In genomic region chr6:29177901-29178879, GRCm38 (mm10) we compare ENCODE assay signal across 7 mouse cellular contexts. TPM values are rescaled to one million over a fixed set of nuclear protein-coding genes. Genes with fewer than 3 reads are reported as not detected.
DNase-seq lines count a peak whose midpoint lies in the region; ATAC-seq lines count a peak whose summit lies in the region.

No protein-coding gene starts in this region.

- DNase-seq in neural tube, embryonic 11.5 days (ENCODE audit: low spot score) = no peak
- no peak for DNase-seq in neural tube, embryonic 10.5 days (ENCODE audit: extremely low spot score, low spot score)
- DNase-seq in forebrain, embryonic 10.5 days (ENCODE audit: extremely low spot score, low spot score) = peak; percentile 31
- DNase-seq in limb, embryonic 11.5 days (ENCODE audit: low spot score) = peak; percentile 41
- DNase-seq in thymus, postnatal 10 days (ENCODE audit: low spot score in 2 of 2) = no peak
- DNase-seq in thymus, postnatal 25 days = no peak

- H3K4me3 ChIP-seq in neural tube, embryonic 11.5 days (ENCODE audit: low read depth, low read length) = peak overlapping the region; percentile 58
- peak overlapping the region; percentile 77 for H3K4me3 ChIP-seq in forebrain, embryonic 10.5 days
- H3K4me3 ChIP-seq in limb, embryonic 11.5 days (ENCODE audit: low read depth, low read length) = peak overlapping the region; percentile 47
- peak overlapping the region; percentile 53 for H3K4me3 ChIP-seq in stomach, embryonic 14.5 days (ENCODE audit: low read depth, low read length)

- peak; percentile 62 for ATAC-seq in neural tube, embryonic 11.5 days (ENCODE audit: insufficient read depth, low FRiP score, low TSS enrichment)
- peak; percentile 15; the same call in 1 of the 2 replicates for ATAC-seq in limb, embryonic 11.5 days (ENCODE audit: insufficient number of reproducible peaks, low FRiP score, low TSS enrichment, low read depth)
- ATAC-seq in stomach, embryonic 14.5 days (ENCODE audit: insufficient number of reproducible peaks, insufficient read depth, low FRiP score, low read depth) = peak; percentile 42; the same call in 1 of the 2 replicates

- H3K27ac ChIP-seq in neural tube, embryonic 11.5 days (ENCODE audit: low read depth, low read length) = no peak overlapping the region
- peak overlapping the region; percentile 85 for H3K27ac ChIP-seq in forebrain, embryonic 10.5 days
- no peak overlapping the region for H3K27ac ChIP-seq in limb, embryonic 11.5 days (replicated peaks; ENCODE audit: low read depth, low read length)
- H3K27ac ChIP-seq in stomach, embryonic 14.5 days (ENCODE audit: low read length) = no peak overlapping the region

- peaks cover 13% of the 10 kb centered on the region for H3K27me3 ChIP-seq in neural tube, embryonic 11.5 days (ENCODE audit: control insufficient read depth, insufficient read depth, low read length)
- peaks cover 100% of the 10 kb centered on the region for H3K27me3 ChIP-seq in forebrain, embryonic 10.5 days (ENCODE audit: poor library complexity, severe bottlenecking)
- H3K27me3 ChIP-seq in limb, embryonic 11.5 days (ENCODE audit: control insufficient read depth, insufficient read depth, low read length) = 0 out of 2 replicates have a peak, but pooled peaks cover 3% of the 10 kb centered on the region
- H3K27me3 ChIP-seq in stomach, embryonic 14.5 days (ENCODE audit: control insufficient read depth, insufficient read depth, low read length) = no peaks in the 10 kb centered on the region

- peak overlapping the region; percentile 10; the same call in 1 of the 2 replicates for H3K9ac ChIP-seq in neural tube, embryonic 11.5 days (ENCODE audit: low read length)
- H3K9ac ChIP-seq in limb, embryonic 11.5 days (ENCODE audit: low read length) = no peak overlapping the region; the same call in 1 of the 2 replicates
- H3K9ac ChIP-seq in stomach, embryonic 14.5 days (replicated peaks; ENCODE audit: low read depth, low read length) = peak overlapping the region; percentile 52; the same call in 1 of the 2 replicates

- peaks cover 8% of the 10 kb centered on the region for H3K4me1 ChIP-seq in neural tube, embryonic 11.5 days (ENCODE audit: control insufficient read depth, insufficient read depth, low read length)
- peaks cover 37% of the 10 kb centered on the region for H3K4me1 ChIP-seq in forebrain, embryonic 10.5 days
- peaks cover 5% of the 10 kb centered on the region for H3K4me1 ChIP-seq in limb, embryonic 11.5 days (ENCODE audit: control insufficient read depth, insufficient read depth, low read length)
- H3K4me1 ChIP-seq in stomach, embryonic 14.5 days (ENCODE audit: control insufficient read depth, insufficient read depth, low read length) = no peaks in the 10 kb centered on the region

- H3K9me3 ChIP-seq in neural tube, embryonic 11.5 days (ENCODE audit: control insufficient read depth, low read length) = no peaks in the 10 kb centered on the region
- no peaks in the 10 kb centered on the region for H3K9me3 ChIP-seq in forebrain, embryonic 10.5 days
- H3K9me3 ChIP-seq in limb, embryonic 11.5 days (ENCODE audit: control insufficient read depth, low read length) = no peaks in the 10 kb centered on the region
- no peaks in the 10 kb centered on the region for H3K9me3 ChIP-seq in stomach, embryonic 14.5 days (ENCODE audit: control insufficient read depth, low read depth, low read length)

- peak overlapping the region; percentile 91 for H3K4me2 ChIP-seq in neural tube, embryonic 11.5 days (ENCODE audit: low read depth)
- H3K4me2 ChIP-seq in limb, embryonic 11.5 days (ENCODE audit: low read depth, severe bottlenecking) = peak overlapping the region; percentile 80
- peak overlapping the region; percentile 95 for H3K4me2 ChIP-seq in stomach, embryonic 14.5 days (replicated peaks; ENCODE audit: low read depth, low read length)

- no peaks in the 10 kb centered on the region for H3K36me3 ChIP-seq in neural tube, embryonic 11.5 days (ENCODE audit: control insufficient read depth, insufficient read depth, low read length)
- no peaks in the 10 kb centered on the region for H3K36me3 ChIP-seq in forebrain, embryonic 10.5 days (replicated peaks)
- H3K36me3 ChIP-seq in limb, embryonic 11.5 days (ENCODE audit: control insufficient read depth, insufficient read depth, low read length) = no peaks in the 10 kb centered on the region
- no peaks in the 10 kb centered on the region for H3K36me3 ChIP-seq in stomach, embryonic 14.5 days (ENCODE audit: control insufficient read depth, insufficient read depth, low read length)

- 16% methylated on average over 17 of the region's 17 CpGs for whole genome bisulfite sequencing in neural tube, embryonic 11.5 days
- 11% methylated on average over 17 of the region's 17 CpGs for WGBS in forebrain, embryonic 10.5 days
- 10% methylated on average over 17 of the region's 17 CpGs for WGBS in limb, embryonic 11.5 days
- WGBS in stomach, embryonic 14.5 days = 27% methylated on average over 16 of the region's 17 CpGs

RNA-seq across cellular contexts. Expression of gene Prrt4, which starts 1.2 kb away (rescaled TPM):
- polyA plus RNA-seq in neural tube, embryonic 11.5 days (2014; fragmentation: Nextera tagmentation; extraction: Ambion mirVana) = 1.2 and 1.4 TPM in 2 replicates
- 1.3 and 1.8 TPM in 2 replicates for polyA plus RNA-seq in forebrain, embryonic 10.5 days (2016; fragmentation: Nextera tagmentation; extraction: Ambion mirVana)
- polyA plus RNA-seq in limb, embryonic 11.5 days (2014; fragmentation: Nextera tagmentation; extraction: Ambion mirVana) = 1.2 TPM in 2 replicates
- 0.38 and 0.48 TPM in 2 replicates for polyA plus RNA-seq in stomach, embryonic 14.5 days (2014; fragmentation: Nextera tagmentation; extraction: Ambion mirVana)

RNA-seq across cellular contexts. Expression of gene Rbm28, which starts 13.4 kb away (rescaled TPM):
- 70.7 and 71.3 TPM in 2 replicates for polyA plus RNA-seq in neural tube, embryonic 11.5 days (2014; fragmentation: Nextera tagmentation; extraction: Ambion mirVana)
- 53.8 and 58.1 TPM in 2 replicates for polyA plus RNA-seq in forebrain, embryonic 10.5 days (2016; fragmentation: Nextera tagmentation; extraction: Ambion mirVana)
- 70.3 and 74.9 TPM in 2 replicates for polyA plus RNA-seq in limb, embryonic 11.5 days (2014; fragmentation: Nextera tagmentation; extraction: Ambion mirVana)
- polyA plus RNA-seq in stomach, embryonic 14.5 days (2014; fragmentation: Nextera tagmentation; extraction: Ambion mirVana) = 44.1 and 48.5 TPM in 2 replicates

RNA-seq across cellular contexts. Expression of gene Impdh1, which starts 38.0 kb away (rescaled TPM):
- polyA plus RNA-seq in neural tube, embryonic 11.5 days (2014; fragmentation: Nextera tagmentation; extraction: Ambion mirVana) = 50.7 and 56.5 TPM in 2 replicates
- polyA plus RNA-seq in forebrain, embryonic 10.5 days (2016; fragmentation: Nextera tagmentation; extraction: Ambion mirVana) = 39.6 and 39.7 TPM in 2 replicates
- 40.8 and 50.1 TPM in 2 replicates for polyA plus RNA-seq in limb, embryonic 11.5 days (2014; fragmentation: Nextera tagmentation; extraction: Ambion mirVana)
- polyA plus RNA-seq in stomach, embryonic 14.5 days (2014; fragmentation: Nextera tagmentation; extraction: Ambion mirVana) = 36.1 and 41.7 TPM in 2 replicates

Comparison
In these comparisons a context has a peak if more than half of its experiments do, and no peak if none do; other contexts are left out.
1. DNase-seq: peak in forebrain, embryonic 10.5 days (single experiment) and limb, embryonic 11.5 days (single experiment); none in neural tube, embryonic 11.5 days (single experiment), neural tube, embryonic 10.5 days (single experiment), thymus, postnatal 10 days (0 of 2) and thymus, postnatal 25 days (single experiment).
2. Peak in every context shown above with its lines, with median percentiles within 50 percentile points of each other: ATAC-seq, H3K4me2 ChIP-seq and H3K4me3 ChIP-seq.